Mouse (Mus musculus) hindbrain, postnatal 0 days (tissue): ENCODE results near the gene Slamf1. TPM values are rescaled to one million over a fixed set of nuclear protein-coding genes. Genes with fewer than 3 reads are reported as not detected.

Experiments
- ATAC-seq: fragments of 200-750 bp; cut with Nextera tagmentation; 2 replicates; pipeline ENCODE4 v1.8.0; 2017; ENCODE audit warnings: mild to moderate bottlenecking, moderate TSS enrichment, moderate library complexity
- DNase-seq: peaks from one replicate; pipeline ENCODE4 v3.0.0-alpha.2; 2015; ENCODE audit warnings: low spot score
- H3K27ac ChIP-seq: fragments of 300-500 bp; sonication (generic); 2 replicates; pipeline ENCODE4 v1.5.1; 2014; ENCODE audit warnings: mild to moderate bottlenecking
- H3K27me3 ChIP-seq: fragments of 300-500 bp; sonication (generic); 2 replicates; pipeline ENCODE4 v1.6.1; 2014; ENCODE audit warnings: low read length, mixed read lengths; ENCODE audit not compliant: insufficient read depth
- H3K36me3 ChIP-seq: fragments of 300-500 bp; sonication (generic); 2 replicates; pipeline ENCODE4 v1.6.1; 2014; ENCODE audit warnings: low read length, mixed read lengths; ENCODE audit not compliant: insufficient read depth
- H3K4me1 ChIP-seq: fragments of 300-500 bp; sonication (generic); 2 replicates; pipeline ENCODE4 v1.6.1; 2014; ENCODE audit warnings: antibody characterized with exemption, low read length, mixed read lengths; ENCODE audit not compliant: insufficient read depth
- H3K4me2 ChIP-seq: fragments of 300-500 bp; sonication (generic); 2 replicates; pipeline ENCODE4 v1.6.1; 2014; ENCODE audit warnings: low read depth, mild to moderate bottlenecking, low read length, moderate library complexity, mixed read lengths
- H3K4me3 ChIP-seq: fragments of 300-500 bp; sonication (generic); 2 replicates; pipeline ENCODE4 v1.5.1; 2014; ENCODE audit warnings: low read length
- H3K9ac ChIP-seq: fragments of 300-500 bp; sonication (generic); replicated peaks from 2 replicates; pipeline ENCODE4 v1.6.1; 2014; ENCODE audit warnings: mild to moderate bottlenecking, low read length, moderate library complexity, mixed read lengths
- H3K9me3 ChIP-seq: fragments of 300-500 bp; sonication (generic); 2 replicates; pipeline ENCODE4 v1.6.1; 2016; ENCODE audit warnings: low read length, mixed read lengths
- CTCF ChIP-seq: IDR thresholded peaks from 2 replicates; pipeline ENCODE4 v1.5.1; 2016; ENCODE audit warnings: antibody characterized with exemption, control low read depth, low read depth
- WGBS: fragments of 180-500 bp; shearing (Covaris S2); extraction: QIAGEN DNeasy Blood & Tissue Kit; methylation state at CpG from one replicate; pipeline ENCODE4 v1.1.7; 2014; 5-methylcytosine and 5-hydroxymethylcytosine counted together
- polyA plus RNA-seq: library from polyadenylated mRNA; unstranded; fragments of >200 nt; fragmentation: Nextera tagmentation; extraction: Ambion mirVana; gene quantifications from 2 replicates; pipeline ENCODE4 v1.2.1, GENCODE M21; 2015
- total RNA-seq: library from RNA; depleted of rRNA; stranded (reverse); fragments of >200 nt; gene quantifications from 2 replicates; pipeline ENCODE4 v1.2.3, GENCODE M21; 2014

Gene Slamf1
- total and polyA plus RNA-seq, 2 experiments from 2014 or later: 0.09 to 0.16 TPM

GRCm38 (mm10) chr1:171785871-171786270, 18.9 kb downstream of the Slamf1 start:
- Histone ChIP-seq H3K4me3 (no peak overlapping the region), H3K27me3 (no peaks in the 10 kb centered on the region), H3K36me3 (no peaks in the 10 kb centered on the region), H3K9ac (no peak overlapping the region), H3K4me2 (no peak overlapping the region), H3K27ac (no peak overlapping the region), H3K9me3 (no peaks in the 10 kb centered on the region), H3K4me1 (no peaks in the 10 kb centered on the region)
- no peak for TF ChIP-seq CTCF
- ATAC-seq: no peak
- 91% methylated on average over 1 of the region's 1 CpGs for WGBS
- no peak for DNase-seq

GRCm38 (mm10) chr1:171787281-171788015, 20.5 kb downstream of the Slamf1 start:
- no peak for ATAC-seq
- H3K36me3 ChIP-seq: no peaks in the 10 kb centered on the region
- 71% methylated on average over 6 of the region's 6 CpGs for WGBS
- no peak overlapping the region for H3K27ac ChIP-seq
- H3K9me3 ChIP-seq: no peaks in the 10 kb centered on the region
- no peak overlapping the region for H3K9ac ChIP-seq
- H3K4me3 ChIP-seq: no peak overlapping the region
- H3K4me1 ChIP-seq: no peaks in the 10 kb centered on the region
- no peak for DNase-seq
- H3K4me2 ChIP-seq: no peak overlapping the region
- H3K27me3 ChIP-seq: no peaks in the 10 kb centered on the region
- TF ChIP-seq CTCF: no peak

GRCm38 (mm10) chr1:171788461-171789283, 21.7 kb downstream of the Slamf1 start:
- no peaks in the 10 kb centered on the region for H3K4me1 ChIP-seq
- H3K4me3 ChIP-seq: no peak overlapping the region
- H3K9ac ChIP-seq: no peak overlapping the region
- no peak overlapping the region for H3K4me2 ChIP-seq
- H3K27me3 ChIP-seq: no peaks in the 10 kb centered on the region
- ATAC-seq (no peak), DNase-seq (no peak)
- H3K36me3 ChIP-seq: no peaks in the 10 kb centered on the region
- no peak for TF ChIP-seq CTCF
- 81% methylated on average over 12 of the region's 12 CpGs for WGBS
- no peaks in the 10 kb centered on the region for H3K9me3 ChIP-seq
- H3K27ac ChIP-seq: no peak overlapping the region

GRCm38 (mm10) chr1:171789407-171789806, 22.5 kb downstream of the Slamf1 start:
- ATAC-seq (no peak), DNase-seq (no peak)
- Histone ChIP-seq H3K9me3 (no peaks in the 10 kb centered on the region), H3K27me3 (no peaks in the 10 kb centered on the region), H3K9ac (no peak overlapping the region), H3K27ac (no peak overlapping the region), H3K36me3 (no peaks in the 10 kb centered on the region), H3K4me3 (no peak overlapping the region), H3K4me2 (no peak overlapping the region), H3K4me1 (no peaks in the 10 kb centered on the region)
- WGBS: 79% methylated on average over 3 of the region's 3 CpGs
- TF ChIP-seq CTCF: no peak

- no peak overlapping the region for H3K9ac ChIP-seq
- DNase-seq: no peak
- 86% methylated on average over 3 of the region's 3 CpGs for WGBS
Observed at GRCm38 (mm10) chr1:171791491-171791890, 24.6 kb downstream of the Slamf1 start.

GRCm38 (mm10) chr1:171796185-171796584, 29.3 kb downstream of the Slamf1 start:
- Histone ChIP-seq H3K9me3 (no peaks in the 10 kb centered on the region), H3K9ac (no peak overlapping the region), H3K4me2 (no peak overlapping the region), H3K36me3 (no peaks in the 10 kb centered on the region), H3K27me3 (no peaks in the 10 kb centered on the region), H3K27ac (no peak overlapping the region), H3K4me3 (no peak overlapping the region), H3K4me1 (no peaks in the 10 kb centered on the region)
- DNase-seq: no peak
- 78% methylated on average over 2 of the region's 2 CpGs for WGBS
- no peak for ATAC-seq
- no peak for TF ChIP-seq CTCF

More at GRCm38 (mm10) chr1:171791491-171791890, 24.6 kb downstream of the Slamf1 start:
- no peaks in the 10 kb centered on the region for H3K36me3 ChIP-seq
- no peak for TF ChIP-seq CTCF
- no peaks in the 10 kb centered on the region for H3K9me3 ChIP-seq
- no peak overlapping the region for H3K4me2 ChIP-seq
- H3K4me1 ChIP-seq: no peaks in the 10 kb centered on the region
- H3K27ac ChIP-seq: no peak overlapping the region
- no peak for ATAC-seq
- no peaks in the 10 kb centered on the region for H3K27me3 ChIP-seq
- no peak overlapping the region for H3K4me3 ChIP-seq

- Histone ChIP-seq H3K27me3 (no peaks in the 10 kb centered on the region), H3K4me2 (no peak overlapping the region), H3K4me3 (no peak overlapping the region), H3K27ac (no peak overlapping the region), H3K36me3 (no peaks in the 10 kb centered on the region), H3K4me1 (no peaks in the 10 kb centered on the region), H3K9ac (no peak overlapping the region), H3K9me3 (no peaks in the 10 kb centered on the region)
- 65% methylated on average over 1 of the region's 1 CpGs for WGBS
- DNase-seq (no peak), ATAC-seq (no peak)
- no peak for TF ChIP-seq CTCF
Observed at GRCm38 (mm10) chr1:171797840-171798239, 30.9 kb downstream of the Slamf1 start.
